Mouse (Mus musculus) layer of hippocampus, postnatal 14 days (tissue): ENCODE results near the gene Efhd2. TPM values are rescaled to one million over a fixed set of nuclear protein-coding genes. Genes with fewer than 3 reads are reported as not detected.
A peak's percentile ranks its signal among the peaks of the same experiment; 100 is the strongest.

Source experiments
- DNase-seq, 2 experiments: peaks; one replicate each; pipeline ENCODE4 v3.0.0; 2021 to 2022; ENCODE audit warnings: low spot score in 2 of 2, mixed read lengths in 1 of 2
- long read RNA-seq, 2 experiments: library from polyadenylated mRNA; stranded (forward); transcript quantifications; one replicate each; pipeline ENCODE4 v2.0.0; 2021
- total RNA-seq, 2 experiments: library from RNA; stranded (reverse); gene quantifications; 2 replicates each; pipeline ENCODE4 v1.2.3; 2021

Efhd2 gene
- total RNA-seq: 10 to 100 TPM; 55.2 to 60.4 TPM
- long read RNA-seq, experiment 1, transcript Efhd2-201 (4 exons, 2,381 nt): major isoform, 102 of 108 reads
- long read RNA-seq, experiment 1, partial matches to known transcripts: 5 of 108 reads
- long read RNA-seq, experiment 1, other reads (novel, unspliced or antisense): 1 of 108 reads
- long read RNA-seq, experiment 2, transcript Efhd2-201 (4 exons, 2,381 nt): major isoform, 142 of 157 reads
- long read RNA-seq, experiment 2, partial matches to known transcripts: 6 of 157 reads
- long read RNA-seq, experiment 2, other reads (novel, unspliced or antisense): 9 of 157 reads

DNA sequence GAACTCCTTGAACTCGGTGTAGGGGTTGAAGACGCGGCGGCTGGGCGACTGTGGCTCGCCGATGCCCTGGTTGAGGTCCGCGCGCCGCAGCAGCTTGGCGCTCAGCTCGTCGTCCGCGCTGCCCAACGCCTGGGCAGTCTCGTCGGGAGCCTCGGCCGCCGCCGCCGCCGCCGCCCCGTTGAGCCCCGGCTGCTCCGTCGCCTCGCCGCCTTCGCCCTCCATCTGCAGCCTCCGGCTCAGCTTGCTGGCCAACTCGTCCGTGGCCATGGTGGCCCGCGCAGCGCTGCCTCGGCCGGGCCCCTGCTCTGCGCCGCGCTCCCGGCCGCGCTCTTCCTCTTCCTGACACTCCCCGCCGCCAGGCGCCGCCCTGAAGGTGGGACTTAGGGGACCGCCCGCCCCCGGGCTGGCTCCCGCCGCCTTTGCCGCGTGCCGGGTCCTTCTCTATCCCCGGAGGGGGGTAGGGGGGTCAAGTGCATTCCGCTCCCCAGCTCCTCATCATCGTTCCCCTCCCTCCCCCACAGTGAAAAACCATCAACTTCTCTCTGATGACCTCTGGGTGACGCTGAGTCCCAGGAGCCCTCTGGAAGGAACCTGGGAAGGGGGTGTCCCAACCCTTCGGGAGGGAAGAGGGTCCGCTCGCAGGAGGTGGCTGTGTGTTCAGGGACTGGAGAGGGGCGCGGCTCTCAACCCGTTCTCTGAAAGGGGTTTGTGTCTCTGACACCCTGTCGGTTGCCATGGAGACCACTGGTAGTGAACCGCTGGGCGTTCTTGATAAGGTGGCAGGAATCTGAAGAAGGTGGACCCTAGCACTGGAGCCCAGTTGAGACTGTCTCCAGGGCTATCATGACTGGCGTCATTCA, at the start of gene Efhd2:
Gene Efhd2, minus strand, starts transcription at position 320 of the 860 bp plus-strand sequence.
- peak; percentile 61 to 75 for DNase-seq

GRCm38 (mm10) chr4:141923961-141924360, 49.2 kb upstream of the Efhd2 start:
- no peak for DNase-seq

DNA sequence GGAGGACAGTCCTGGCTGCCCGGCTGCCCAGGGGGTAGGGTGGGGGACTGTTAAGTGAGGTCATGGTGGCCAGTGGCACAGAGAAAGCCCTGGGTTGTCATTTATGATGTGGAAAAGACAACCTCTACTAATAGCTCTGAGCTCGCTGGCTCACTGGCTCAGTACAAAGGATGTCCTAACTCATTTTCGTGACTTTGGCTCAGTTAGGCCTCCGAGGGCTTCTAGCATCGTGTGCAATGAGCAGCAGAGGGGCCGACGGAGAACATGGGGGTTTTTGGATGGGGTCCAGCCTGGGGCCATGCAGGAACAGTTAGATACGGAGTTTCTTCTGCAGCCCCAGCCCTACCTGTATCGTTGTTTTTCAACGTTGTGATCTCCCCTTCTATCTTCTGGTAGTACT, 45.7 kb upstream of the Efhd2 start:
- no peak for DNase-seq

GRCm38 (mm10) chr4:141917735-141918419, 43.2 kb upstream of the Efhd2 start:
- DNase-seq: no peak

DNA sequence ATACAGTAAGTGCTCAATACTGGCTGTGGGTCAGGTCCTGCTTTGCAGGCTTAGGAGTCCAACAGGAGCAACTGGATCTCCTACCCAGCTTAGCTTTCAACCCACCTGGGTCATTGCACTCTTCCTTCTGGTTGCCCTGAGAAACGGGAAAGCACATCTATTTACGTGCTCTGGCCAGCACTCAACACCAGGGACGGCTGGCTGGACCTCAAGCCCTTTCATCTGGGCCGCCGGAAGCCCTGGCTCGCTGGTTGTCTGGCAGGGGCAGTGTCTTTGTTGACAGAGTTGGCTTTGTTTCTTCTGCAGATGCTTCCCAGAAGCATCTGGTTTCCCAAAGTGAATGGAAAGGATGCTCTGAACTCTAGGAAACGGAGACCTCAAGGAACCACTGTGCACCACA, 39.3 kb upstream of the Efhd2 start:
- peak in 1 of 2 experiments; percentile 56 for DNase-seq

DNA sequence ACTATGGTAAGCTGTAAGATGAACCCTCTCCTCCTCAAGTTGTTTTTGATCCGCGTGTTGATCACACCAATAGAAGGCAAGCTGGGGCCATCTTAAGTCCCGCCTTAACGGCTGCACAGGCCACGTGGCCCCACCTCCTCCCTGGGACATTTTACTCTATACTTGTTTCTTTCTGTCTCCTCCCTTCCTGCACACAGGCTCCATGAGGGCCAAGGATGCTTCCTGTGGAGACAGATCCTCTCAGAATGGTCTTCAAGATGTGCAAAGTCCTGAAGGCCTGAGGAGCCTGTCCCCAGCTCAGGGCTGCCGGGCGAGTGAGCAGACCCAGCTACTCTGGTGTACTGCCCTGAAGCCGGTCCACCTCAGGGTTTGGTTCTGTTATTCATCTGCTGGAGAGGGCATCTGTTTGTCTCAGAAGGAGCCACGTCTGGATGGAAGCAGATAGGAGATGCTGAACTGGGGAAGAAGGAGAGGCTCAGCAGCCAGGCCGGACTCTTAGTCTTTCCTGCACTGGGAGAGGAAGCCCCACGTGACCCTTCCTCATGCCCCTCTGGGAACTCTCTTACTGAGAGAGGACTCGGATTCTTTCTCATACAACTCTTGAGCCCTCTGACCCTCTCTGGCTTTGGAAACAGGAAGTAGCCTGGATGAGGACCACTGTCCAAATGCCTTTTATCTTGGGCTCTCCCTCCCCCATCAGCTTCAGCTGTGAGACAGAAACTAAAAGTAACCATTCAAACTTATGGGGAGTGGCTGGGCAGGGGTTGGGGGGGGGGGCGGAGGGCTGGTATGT, 38.7 kb upstream of the Efhd2 start:
- no peak for DNase-seq

DNA sequence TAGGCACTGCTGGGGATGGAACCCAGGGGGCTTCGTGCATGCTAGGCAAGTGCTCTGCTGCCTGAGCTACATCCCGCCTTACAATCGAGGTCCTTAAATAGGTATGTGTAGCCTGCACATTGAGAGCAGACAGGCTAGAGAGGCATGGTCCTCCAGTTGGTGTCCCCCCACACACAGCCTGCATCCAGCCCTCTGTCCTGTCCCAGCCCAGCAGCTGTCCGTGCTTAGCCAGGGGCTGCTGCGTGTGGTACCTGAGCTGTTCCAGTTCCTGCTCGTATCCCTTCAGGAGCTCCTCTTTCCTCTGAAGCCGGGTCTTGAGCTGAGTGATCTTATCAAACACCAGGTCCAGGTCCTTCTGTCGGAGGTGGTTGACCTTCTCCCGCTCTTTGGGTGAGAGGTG, 30.0 kb upstream of the Efhd2 start:
- no peak for DNase-seq

GRCm38 (mm10) chr4:141902479-141902858, 27.7 kb upstream of the Efhd2 start:
- no peak for DNase-seq

DNA sequence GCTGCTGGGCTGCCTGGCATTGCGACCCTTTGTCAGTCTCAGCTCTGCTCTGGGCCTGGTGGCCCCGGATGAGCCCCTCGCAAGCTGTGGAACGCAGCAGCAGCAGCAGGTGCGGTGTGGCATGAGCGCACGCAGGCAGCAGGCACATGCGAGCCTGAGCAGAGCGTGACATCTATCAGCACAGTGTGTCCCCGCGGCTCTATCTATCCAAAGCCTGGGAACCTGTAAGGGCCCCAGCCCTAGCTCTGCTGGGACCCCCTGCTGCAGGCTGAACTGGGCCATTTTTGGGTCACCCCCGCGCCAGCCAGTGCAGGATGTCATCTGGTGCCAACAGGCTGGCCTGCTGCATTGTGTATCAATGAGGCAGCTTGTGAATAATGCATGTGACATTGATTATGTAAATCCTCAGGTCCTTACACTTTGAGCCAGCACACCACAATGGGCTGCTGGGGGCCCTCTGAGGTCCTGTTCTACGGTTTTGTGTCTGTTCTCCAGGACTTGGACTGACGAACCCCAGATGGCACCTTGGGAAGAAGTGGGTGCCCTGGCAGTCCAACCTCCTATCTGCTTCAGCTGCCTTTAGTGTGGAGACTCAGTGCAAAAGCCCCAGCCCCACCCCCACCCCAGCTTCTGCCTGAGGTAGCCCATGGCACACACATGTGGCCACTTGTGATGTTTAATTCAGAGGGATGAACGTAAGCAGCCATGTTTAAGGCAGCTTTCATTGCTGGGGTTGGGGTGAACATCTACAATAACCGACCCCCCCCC, 27.2 kb upstream of the Efhd2 start:
- peak; percentile 33 to 42 for DNase-seq

DNA sequence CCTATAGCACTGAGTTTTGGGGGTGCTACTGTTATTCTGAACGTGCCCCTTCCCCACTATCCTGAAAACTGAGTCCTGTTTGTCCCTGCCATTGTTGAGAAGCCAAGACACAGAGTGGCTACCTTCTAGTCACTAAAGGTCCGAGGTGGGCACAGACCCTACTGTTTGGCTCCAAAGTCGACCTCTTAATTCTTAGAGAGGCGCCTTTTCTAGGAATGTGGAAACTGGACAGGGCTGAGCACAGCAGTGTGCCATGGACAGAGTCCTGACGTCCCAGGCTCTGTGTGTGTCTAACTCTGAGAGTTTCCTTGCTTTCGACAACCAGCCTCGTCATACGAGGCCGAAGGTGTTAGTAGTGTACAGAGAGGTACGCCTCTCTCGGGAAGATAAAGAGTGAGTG, 25.7 kb upstream of the Efhd2 start:
- DNase-seq: no peak

- DNase-seq: peak in 1 of 2 experiments; percentile 53
Observed at GRCm38 (mm10) chr4:141899936-141900335, 25.2 kb upstream of the Efhd2 start.

DNA sequence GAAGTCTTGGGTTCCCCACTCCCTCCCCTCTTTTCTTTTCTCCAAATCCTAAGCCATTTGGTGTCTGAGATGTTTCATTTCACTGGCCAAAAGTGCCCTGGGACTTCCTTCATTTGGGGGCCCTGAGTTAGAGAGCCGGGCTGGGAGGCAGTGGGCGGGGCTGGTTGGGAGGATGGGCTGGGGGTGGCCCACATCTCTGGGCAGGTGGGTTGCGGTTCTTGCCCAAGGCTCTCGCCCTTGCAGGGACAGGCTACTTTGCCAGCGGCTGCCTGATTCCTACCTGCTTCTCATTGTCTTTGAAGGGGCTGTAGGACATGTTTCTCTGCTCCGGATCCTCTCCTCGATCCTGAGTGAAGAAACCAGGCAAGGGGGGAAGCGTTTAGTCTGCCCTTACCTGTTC, 24.2 kb upstream of the Efhd2 start:
- no peak for DNase-seq

DNA sequence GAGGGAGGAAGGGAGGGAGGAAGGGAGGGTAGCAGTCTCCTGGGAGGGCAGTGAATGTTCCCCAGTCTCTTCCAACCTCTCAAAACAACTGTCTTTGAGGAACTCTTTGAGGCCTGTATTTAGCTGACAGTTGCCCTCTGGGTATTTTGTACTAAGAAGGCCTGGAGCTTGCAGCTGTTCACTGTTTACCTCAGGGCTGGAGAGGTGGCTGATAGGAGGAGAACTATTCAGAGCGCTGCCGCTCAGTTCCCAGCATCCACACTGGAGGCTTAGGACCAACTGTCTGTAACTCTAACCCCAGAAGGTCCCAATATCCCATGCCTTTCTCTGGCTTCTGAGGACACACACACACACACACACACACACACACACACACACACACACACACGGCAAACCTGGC, 23.1 kb upstream of the Efhd2 start:
- no peak for DNase-seq

- DNase-seq: no peak
Observed at GRCm38 (mm10) chr4:141897225-141897624, 22.5 kb upstream of the Efhd2 start.

DNA sequence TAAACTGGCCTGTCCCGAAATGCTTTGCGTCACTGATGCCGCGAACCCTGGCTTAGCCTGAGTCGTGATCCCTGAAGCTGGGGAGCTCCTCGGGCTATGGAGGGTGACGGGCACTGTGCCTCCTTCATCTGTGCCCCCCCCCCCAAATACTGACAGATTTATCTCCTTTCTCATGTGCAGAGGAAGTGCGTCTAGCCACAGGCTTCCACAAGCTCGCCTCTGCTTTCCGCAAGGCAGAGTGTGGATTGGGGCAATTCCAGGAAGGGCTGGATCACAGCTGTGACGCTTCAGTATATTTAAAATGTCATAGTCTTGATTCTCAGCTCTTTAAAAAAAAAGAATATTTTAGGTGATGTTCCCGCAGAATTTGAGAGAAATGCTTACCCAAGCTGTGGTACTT, 21.1 kb upstream of the Efhd2 start:
- no peak for DNase-seq

GRCm38 (mm10) chr4:141893157-141893784, 18.6 kb upstream of the Efhd2 start:
- DNase-seq: no peak

GRCm38 (mm10) chr4:141886385-141886968, 11.8 kb upstream of the Efhd2 start:
- DNase-seq: no peak

DNA sequence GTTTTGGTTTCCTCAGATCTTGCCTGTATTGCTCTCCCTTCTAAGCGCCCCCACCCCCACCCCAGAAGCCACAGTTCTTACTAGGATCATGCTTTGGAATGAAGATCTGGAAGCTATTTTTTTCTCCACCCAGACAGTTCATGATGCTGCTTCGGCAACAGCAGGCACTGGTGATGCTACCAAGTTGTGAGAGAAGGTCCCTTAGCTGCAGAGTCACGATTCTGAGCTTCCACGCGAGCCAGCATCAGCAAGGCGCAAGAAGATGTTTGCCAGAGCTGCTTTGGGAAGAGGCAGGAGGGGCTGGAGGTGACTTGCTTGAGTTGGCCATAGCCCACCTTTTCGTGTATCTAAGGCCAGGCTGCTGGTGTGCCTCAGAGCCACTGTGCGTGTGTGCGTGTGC, 10.7 kb upstream of the Efhd2 start:
- DNase-seq: no peak

DNA sequence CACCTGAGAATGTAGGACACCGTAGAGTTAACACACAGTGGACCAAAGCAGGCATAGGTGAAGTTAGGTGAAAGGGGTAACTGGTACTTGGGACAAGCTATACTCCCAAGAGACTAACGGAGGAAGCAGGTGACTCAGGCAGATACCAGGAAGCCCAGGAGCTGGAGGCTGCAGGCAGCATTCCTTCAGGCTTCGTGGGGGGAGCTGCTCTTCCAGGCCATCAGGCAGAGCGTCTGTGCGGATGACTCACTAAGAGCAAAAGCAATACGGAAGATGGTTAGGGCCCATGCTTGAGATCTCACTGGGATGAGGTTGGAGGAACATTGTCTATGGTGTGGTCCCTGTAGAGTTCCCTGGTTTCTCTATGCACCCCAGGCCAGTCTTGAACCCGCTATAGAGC, 8.1 kb upstream of the Efhd2 start:
- no peak for DNase-seq

DNA sequence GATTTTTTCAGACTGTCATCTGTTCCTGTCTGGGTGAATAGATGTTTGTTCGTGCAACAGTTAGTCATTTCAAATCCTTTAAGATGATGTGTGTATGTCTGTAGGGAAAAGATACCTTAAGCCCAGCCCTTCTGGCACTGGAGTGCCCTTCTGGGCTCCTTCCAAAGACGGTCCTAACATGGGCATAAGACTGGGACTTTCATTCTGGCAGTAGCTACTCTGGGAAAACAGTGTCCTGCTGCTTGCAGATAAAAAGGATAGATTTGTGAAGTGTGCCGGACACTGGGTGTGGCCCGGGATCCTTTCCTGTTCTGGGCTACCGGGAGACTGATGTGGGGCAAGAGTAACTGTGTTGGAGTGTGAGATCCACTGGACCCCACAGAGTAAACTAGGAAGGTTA, 7.2 kb upstream of the Efhd2 start:
- no peak for DNase-seq
